Mouse (Mus musculus): ENCODE results near the gene Dcpp2. TPM values are rescaled to one million over a fixed set of nuclear protein-coding genes. Genes with fewer than 3 reads are reported as not detected.
"Not testable (repeated sequence)": the region's sequence is repeated elsewhere in the genome, so short reads cannot be mapped to it uniquely, and the experiment has no call there.

The Dcpp2 gene
- polyA plus RNA-seq, 1 experiment from 2014 or later = not detected

GRCm38 (mm10) chr17:23857913-23858312, 22.8 kb upstream of the Dcpp2 start:
- H3K27me3 ChIP-seq (replicated peaks) = no peaks in the 10 kb centered on the region
- H3K4me1 ChIP-seq = no peaks in the 10 kb centered on the region
- H3K9me3 ChIP-seq = no peaks in the 10 kb centered on the region
- H3K4me3 ChIP-seq = no peak overlapping the region
- H3K9ac ChIP-seq = no peak overlapping the region
- H3K4me2 ChIP-seq = no peak overlapping the region
- 81% methylated on average over 2 of the region's 2 CpGs for WGBS
- ATAC-seq (replicated peaks) = no peak
- H3K36me3 ChIP-seq (replicated peaks) = no peaks in the 10 kb centered on the region
- H3K27ac ChIP-seq = no peak overlapping the region

GRCm38 (mm10) chr17:23862926-23863325, 17.8 kb upstream of the Dcpp2 start:
- no peak overlapping the region for H3K9ac ChIP-seq
- WGBS = 77% methylated on average over 4 of the region's 4 CpGs
- no peak overlapping the region for H3K27ac ChIP-seq
- H3K9me3 ChIP-seq = no peaks in the 10 kb centered on the region
- no peaks in the 10 kb centered on the region for H3K27me3 ChIP-seq (replicated peaks)
- no peaks in the 10 kb centered on the region for H3K36me3 ChIP-seq (replicated peaks)
- no peak for ATAC-seq (replicated peaks)
- H3K4me3 ChIP-seq = no peak overlapping the region
- no peak overlapping the region for H3K4me2 ChIP-seq
- no peaks in the 10 kb centered on the region for H3K4me1 ChIP-seq

- WGBS = 87% methylated on average over 15 of the region's 15 CpGs
- no peaks in the 10 kb centered on the region for H3K4me1 ChIP-seq
- H3K4me3 ChIP-seq = no peak within 1 kb of the TSS
- no peak within 1 kb of the TSS for H3K9ac ChIP-seq
- H3K9me3 ChIP-seq = no peaks in the 10 kb centered on the region
- no peaks in the 10 kb centered on the region for H3K36me3 ChIP-seq (replicated peaks)
- no peak within 1 kb of the TSS for H3K27ac ChIP-seq
- ATAC-seq (replicated peaks) = no peak
- H3K4me2 ChIP-seq = no peak within 1 kb of the TSS
- H3K27me3 ChIP-seq (replicated peaks) = no peaks in the 10 kb centered on the region
These were observed 12.9 kb upstream of the Dcpp2 start, which contains the start of gene Prss21 for GRCm38 (mm10) chr17:23867756-23868155. TSS of gene Prss21 (plus strand) at chr17:23868056.

- 90% methylated on average over 11 of the region's 11 CpGs for WGBS
- no peak for ATAC-seq (replicated peaks)
- Histone ChIP-seq H3K27me3 (replicated peaks) (no peaks in the 10 kb centered on the region), H3K4me3 (no peak overlapping the region), H3K36me3 (replicated peaks) (no peaks in the 10 kb centered on the region), H3K27ac (no peak overlapping the region), H3K4me1 (no peaks in the 10 kb centered on the region), H3K9ac (no peak overlapping the region), H3K4me2 (no peak overlapping the region), H3K9me3 (no peaks in the 10 kb centered on the region)
These were observed 12.2 kb upstream of the Dcpp2 start for GRCm38 (mm10) chr17:23868513-23868912.

GRCm38 (mm10) chr17:23873884-23874856, 6.5 kb upstream of the Dcpp2 start:
- ATAC-seq (replicated peaks) = no peak
- no peaks in the 10 kb centered on the region for H3K36me3 ChIP-seq (replicated peaks)
- no peaks in the 10 kb centered on the region for H3K9me3 ChIP-seq
- no peak overlapping the region for H3K4me2 ChIP-seq
- WGBS = 44% methylated on average over 8 of the region's 8 CpGs
- no peaks in the 10 kb centered on the region for H3K27me3 ChIP-seq (replicated peaks)
- H3K9ac ChIP-seq = no peak overlapping the region
- no peak overlapping the region for H3K4me3 ChIP-seq
- H3K27ac ChIP-seq = no peak overlapping the region
- no peaks in the 10 kb centered on the region for H3K4me1 ChIP-seq

- no peak overlapping the region for H3K4me2 ChIP-seq
- H3K36me3 ChIP-seq (replicated peaks) = no peaks in the 10 kb centered on the region
- no peak overlapping the region for H3K4me3 ChIP-seq
- no peak overlapping the region for H3K27ac ChIP-seq
- peak; percentile 80 for ATAC-seq (replicated peaks)
- H3K9me3 ChIP-seq = no peaks in the 10 kb centered on the region
- 45% methylated on average over 3 of the region's 3 CpGs for WGBS
- no peaks in the 10 kb centered on the region for H3K27me3 ChIP-seq (replicated peaks)
- H3K4me1 ChIP-seq = no peaks in the 10 kb centered on the region
- no peak overlapping the region for H3K9ac ChIP-seq
These were observed 3.9 kb upstream of the Dcpp2 start for GRCm38 (mm10) chr17:23876741-23877140.

- Histone ChIP-seq H3K4me3 (no peak overlapping the region), H3K9me3 (no peaks in the 10 kb centered on the region), H3K4me1 (no peaks in the 10 kb centered on the region), H3K36me3 (replicated peaks) (no peaks in the 10 kb centered on the region), H3K27me3 (replicated peaks) (no peaks in the 10 kb centered on the region), H3K4me2 (no peak overlapping the region), H3K9ac (no peak overlapping the region), H3K27ac (no peak overlapping the region)
- ATAC-seq (replicated peaks) = peak; percentile 66; the same call in 1 of the 2 replicates
- WGBS = 67% methylated on average over 2 of the region's 2 CpGs
These were observed 3.5 kb upstream of the Dcpp2 start for GRCm38 (mm10) chr17:23877166-23877565.

GRCm38 (mm10) chr17:23917158-23917557, 36.5 kb downstream of the Dcpp2 start, which contains the start of gene Dcpp3:
TSS of gene Dcpp3 (plus strand) at chr17:23917458.
- ATAC-seq (replicated peaks); H3K27me3 ChIP-seq (replicated peaks); H3K4me1 ChIP-seq; H3K9me3 ChIP-seq; H3K4me3 ChIP-seq; H3K9ac ChIP-seq; H3K27ac ChIP-seq; H3K36me3 ChIP-seq (replicated peaks); H3K4me2 ChIP-seq: not testable (repeated sequence)
- WGBS = 88% methylated on average over 4 of the region's 4 CpGs

GRCm38 (mm10) chr17:23924531-23925007, 43.9 kb downstream of the Dcpp2 start:
- peak overlapping the region; percentile 67 for H3K4me3 ChIP-seq
- H3K27me3 ChIP-seq (replicated peaks) = no peaks in the 10 kb centered on the region
- no peaks in the 10 kb centered on the region for H3K9me3 ChIP-seq
- H3K4me1 ChIP-seq = peaks cover 8% of the 10 kb centered on the region
- peak overlapping the region; percentile 88 for H3K4me2 ChIP-seq
- H3K36me3 ChIP-seq (replicated peaks) = no peaks in the 10 kb centered on the region
- under 1% methylated on average over 29 of the region's 29 CpGs for WGBS
- peak overlapping the region; percentile 88 for H3K27ac ChIP-seq
- ATAC-seq (replicated peaks) = peak; percentile 98
- peak overlapping the region; percentile 58 for H3K9ac ChIP-seq

GRCm38 (mm10) chr17:23925090-23925493, 44.4 kb downstream of the Dcpp2 start:
- Histone ChIP-seq H3K4me1 (peaks cover 8% of the 10 kb centered on the region), H3K36me3 (replicated peaks) (no peaks in the 10 kb centered on the region), H3K27ac (peak overlapping the region; percentile 88), H3K27me3 (replicated peaks) (no peaks in the 10 kb centered on the region), H3K9ac (peak overlapping the region; percentile 58), H3K9me3 (no peaks in the 10 kb centered on the region), H3K4me2 (peak overlapping the region; percentile 88), H3K4me3 (peak overlapping the region; percentile 67)
- 0% methylated on average over 14 of the region's 14 CpGs for WGBS
- peak; percentile 90 for ATAC-seq (replicated peaks)

- Histone ChIP-seq H3K4me2 (no peak overlapping the region), H3K4me1 (no peaks in the 10 kb centered on the region), H3K9ac (no peak overlapping the region), H3K27me3 (replicated peaks) (no peaks in the 10 kb centered on the region), H3K36me3 (replicated peaks) (no peaks in the 10 kb centered on the region), H3K27ac (no peak overlapping the region), H3K4me3 (no peak overlapping the region), H3K9me3 (no peaks in the 10 kb centered on the region)
- 91% methylated on average over 5 of the region's 5 CpGs for WGBS
- ATAC-seq (replicated peaks) = no peak
These were observed 50.5 kb downstream of the Dcpp2 start for GRCm38 (mm10) chr17:23931157-23931556.

GRCm38 (mm10) chr17:23941372-23941771, 60.7 kb downstream of the Dcpp2 start, which contains the start of gene Sbp:
TSS of gene Sbp (plus strand) at chr17:23941672.
- Histone ChIP-seq H3K27ac (no peak within 1 kb of the TSS), H3K9me3 (no peaks in the 10 kb centered on the region)
- no peak for ATAC-seq (replicated peaks)

More at GRCm38 (mm10) chr17:23941372-23941771, 60.7 kb downstream of the Dcpp2 start, which contains the start of gene Sbp:
- H3K4me2 ChIP-seq = no peak within 1 kb of the TSS
- no peaks in the 10 kb centered on the region for H3K36me3 ChIP-seq (replicated peaks)
- H3K4me3 ChIP-seq = no peak within 1 kb of the TSS
- 0 out of 2 replicates have a peak, but pooled peaks cover 2% of the 10 kb centered on the region for H3K27me3 ChIP-seq (replicated peaks)
- no peaks in the 10 kb centered on the region for H3K4me1 ChIP-seq
- H3K9ac ChIP-seq = no peak within 1 kb of the TSS

Measured in midbrain, embryonic 15.5 days (tissue).